9 mouse cellular contexts compared by ENCODE assay signal in genomic region chr15:25445361-25446154, GRCm38 (mm10). TPM values are rescaled to one million over a fixed set of nuclear protein-coding genes. Genes with fewer than 3 reads are reported as not detected.
DNase-seq lines count a peak whose midpoint lies in the region; ATAC-seq and TF ChIP-seq lines count a peak whose summit lies in the region.
"Had no signal": no experiment of that assay in that cellular context is flagged by ENCODE, and none has a peak within 500 bp of the region (broad histone marks: within the 10 kb centered on the region; RNA-seq: fewer than 3 reads in every experiment).

No protein-coding gene starts in this region.

- peaks cover 6% of the 10 kb centered on the region; the same call in 1 of the 2 replicates for H3K4me1 ChIP-seq in heart, postnatal 0 days (ENCODE audit: control insufficient read depth, insufficient read depth)
- H3K4me1 ChIP-seq in forebrain, embryonic 16.5 days (replicated peaks; ENCODE audit: control insufficient read depth, insufficient read depth, low read length): 0 out of 2 replicates have a peak, but pooled peaks cover 4% of the 10 kb centered on the region
- no peaks in the 10 kb centered on the region for H3K4me1 ChIP-seq in neural tube, embryonic 14.5 days (ENCODE audit: control insufficient read depth, insufficient read depth, low read length)

- no peak for TF ChIP-seq CTCF in heart, postnatal 0 days (IDR thresholded peaks at IDR 0.05; ENCODE audit: low read depth)

- H3K4me2 ChIP-seq in heart, postnatal 0 days (ENCODE audit: low read depth, low read length): peak overlapping the region; percentile 43
- H3K4me2 ChIP-seq in forebrain, embryonic 16.5 days (ENCODE audit: low read length): peak overlapping the region; percentile 22; the same call in 1 of the 2 replicates
- H3K4me2 ChIP-seq in neural tube, embryonic 14.5 days (ENCODE audit: low read depth, low read length): peak overlapping the region; percentile 22; the same call in 1 of the 2 replicates

- WGBS in heart, postnatal 0 days: 10% methylated on average over 17 of the region's 17 CpGs
- WGBS in forebrain, embryonic 16.5 days: 6% methylated on average over 17 of the region's 17 CpGs
- WGBS in neural tube, embryonic 14.5 days: 20% methylated on average over 17 of the region's 17 CpGs

- DNase-seq in heart, postnatal 0 days (ENCODE audit: low spot score): no peak
- DNase-seq in heart, postnatal 25 days (ENCODE audit: low spot score): no peak
- peak; percentile 51 to 73 for DNase-seq in kidney, postnatal 25 days
- DNase-seq in right cerebral cortex, postnatal 36 days (ENCODE audit: low spot score in 2 of 2): no peak
- no peak for DNase-seq in adrenal gland, adult 2 months

- H3K9me3 ChIP-seq in heart, postnatal 0 days (replicated peaks; ENCODE audit: control insufficient read depth, low read length): no peaks in the 10 kb centered on the region
- no peaks in the 10 kb centered on the region for H3K9me3 ChIP-seq in forebrain, embryonic 16.5 days (ENCODE audit: control insufficient read depth, low read length)
- no peaks in the 10 kb centered on the region for H3K9me3 ChIP-seq in neural tube, embryonic 14.5 days (ENCODE audit: control insufficient read depth, low read length)

- H3K36me3 ChIP-seq in heart, postnatal 0 days (replicated peaks; ENCODE audit: control insufficient read depth, insufficient read depth, low read length): no peaks in the 10 kb centered on the region
- no peaks in the 10 kb centered on the region for H3K36me3 ChIP-seq in forebrain, embryonic 16.5 days (ENCODE audit: control insufficient read depth, insufficient read depth)
- H3K36me3 ChIP-seq in neural tube, embryonic 14.5 days (ENCODE audit: control insufficient read depth, insufficient read depth, low read length): no peaks in the 10 kb centered on the region
- H3K36me3 ChIP-seq: G1E had no signal

- peak; percentile 24; the same call in 1 of the 2 replicates for ATAC-seq in heart, postnatal 0 days (ENCODE audit: insufficient read depth, low read depth)
- no peak for ATAC-seq in forebrain, embryonic 16.5 days
- no peak for ATAC-seq in neural tube, embryonic 14.5 days (ENCODE audit: low read depth)
- ATAC-seq in activated CD4-positive, CD25-positive, alpha-beta regulatory T cell, adult 4 months: no peak

- peak overlapping the region; percentile 20 for H3K4me3 ChIP-seq in heart, postnatal 0 days (ENCODE audit: low read depth, low read length)
- H3K4me3 ChIP-seq in forebrain, embryonic 16.5 days (replicated peaks; ENCODE audit: low read length): no peak overlapping the region
- H3K4me3 ChIP-seq in neural tube, embryonic 14.5 days (ENCODE audit: low read depth, low read length): no peak overlapping the region

- intact Hi-C loops in heart, postnatal 25 days (cut with DNase I): no loop called here

- H3K27me3 ChIP-seq in heart, postnatal 0 days (ENCODE audit: control insufficient read depth, insufficient read depth, low read length): 0 out of 2 replicates have a peak, but pooled peaks cover 2% of the 10 kb centered on the region
- H3K27me3 ChIP-seq in forebrain, embryonic 16.5 days (replicated peaks; ENCODE audit: control insufficient read depth, insufficient read depth, low read length): peaks cover 3% of the 10 kb centered on the region; the same call in 1 of the 2 replicates
- H3K27me3 ChIP-seq in neural tube, embryonic 14.5 days (ENCODE audit: control insufficient read depth, insufficient read depth, low read length): no peaks in the 10 kb centered on the region

- no peak for TF ChIP-seq EP300 in heart, postnatal 0 days (IDR thresholded peaks at IDR 0.05; ENCODE audit: low read depth)

- H3K27ac ChIP-seq in heart, postnatal 0 days (ENCODE audit: low read depth): no peak overlapping the region
- no peak overlapping the region for H3K27ac ChIP-seq in forebrain, embryonic 16.5 days (ENCODE audit: low read length)
- H3K27ac ChIP-seq in neural tube, embryonic 14.5 days (ENCODE audit: low read depth, low read length): no peak overlapping the region

- 0 out of 2 replicates have a peak overlapping the region, but pooled peaks have one; percentile 3 for H3K9ac ChIP-seq in heart, postnatal 0 days (replicated peaks; ENCODE audit: low read depth, low read length)
- H3K9ac ChIP-seq in forebrain, embryonic 16.5 days (replicated peaks; ENCODE audit: low read depth, low read length): no peak overlapping the region
- H3K9ac ChIP-seq in neural tube, embryonic 14.5 days (replicated peaks; ENCODE audit: low read depth, low read length): no peak overlapping the region

RNA-seq across cellular contexts. Expression of gene Basp1, which starts 32.0 kb away (rescaled TPM):
- total RNA-seq in heart, postnatal 0 days (2014; rRNA removed; ENCODE audit: low replicate concordance): 2.9 and 7.9 TPM in 2 replicates
- polyA plus RNA-seq in heart, postnatal 0 days (2015; fragmentation: Nextera tagmentation; extraction: Ambion mirVana): 2.8 and 2.9 TPM in 2 replicates
- 1 to 10 TPM; 2.3 to 2.4 TPM for total RNA-seq in heart, postnatal 25 days (2021)
- polyA plus RNA-seq in forebrain, embryonic 16.5 days (2015; fragmentation: Nextera tagmentation; extraction: Ambion mirVana): 198 and 206 TPM in 2 replicates
- polyA plus RNA-seq in neural tube, embryonic 14.5 days (2014; fragmentation: Nextera tagmentation; extraction: Ambion mirVana): 211 and 216 TPM in 2 replicates
- polyA plus RNA-seq in activated CD4-positive, CD25-positive, alpha-beta regulatory T cell, adult 4 months (2017; shearing (Covaris generic)): not detected
- total RNA-seq in adrenal gland, adult 2 months (2021): 1 to 10 TPM; 6.6 to 8.1 TPM
- polyA plus RNA-seq in adrenal gland, adult 2 months (2012; rRNA removed): 2.4 and 4.2 TPM in 2 replicates
- total RNA-seq: G1E had no signal
- polyA plus RNA-seq: G1E had no signal

Comparison
In these comparisons a context has a peak if more than half of its experiments do, and no peak if none do; other contexts are left out.
1. DNase-seq: peak in kidney, postnatal 25 days (2 of 2); none in heart, postnatal 0 days (single experiment), heart, postnatal 25 days (single experiment), right cerebral cortex, postnatal 36 days (0 of 2) and adrenal gland, adult 2 months (single experiment).
2. RNA of gene Basp1, which starts 32.0 kb away (polyA plus RNA-seq): 211 to 216 TPM in neural tube, embryonic 14.5 days and 198 to 206 TPM in forebrain, embryonic 16.5 days; 2.8 to 2.9 TPM in heart, postnatal 0 days, 2.4 to 4.2 TPM in adrenal gland, adult 2 months and not detected in activated CD4-positive, CD25-positive, alpha-beta regulatory T cell, adult 4 months; every median in the first group is over 10 times any median in the second.
3. Peak in every context shown above with its lines, with median percentiles within 50 percentile points of each other: H3K4me2 ChIP-seq.